Mouse (Mus musculus) midbrain, embryonic 16.5 days (tissue): ENCODE data around the gene Tigd3. TPM values are rescaled to one million over a fixed set of nuclear protein-coding genes. Genes with fewer than 3 reads are reported as not detected.

ENCODE experiments used
- ATAC-seq: fragments of 200-750 bp; cut with Nextera tagmentation; 2 replicates; pipeline ENCODE4 v1.8.0; 2017; ENCODE audit warnings: moderate TSS enrichment
- H3K27ac ChIP-seq: fragments of 300-500 bp; sonication (generic); 2 replicates; pipeline ENCODE4 v1.5.1; 2014; ENCODE audit warnings: mild to moderate bottlenecking, low read length, mixed read lengths
- H3K27me3 ChIP-seq: fragments of 300-500 bp; sonication (generic); 2 replicates; pipeline ENCODE4 v1.6.1; 2014; ENCODE audit warnings: low read depth, low read length, mixed read lengths; ENCODE audit not compliant: control insufficient read depth, insufficient read depth
- H3K36me3 ChIP-seq: fragments of 300-500 bp; sonication (generic); 2 replicates; pipeline ENCODE4 v1.6.1; 2014; ENCODE audit warnings: mild to moderate bottlenecking, low read length, moderate library complexity, mixed read lengths; ENCODE audit not compliant: control insufficient read depth, insufficient read depth
- H3K4me1 ChIP-seq: fragments of 300-500 bp; sonication (generic); 2 replicates; pipeline ENCODE4 v1.6.1; 2014; ENCODE audit warnings: mild to moderate bottlenecking, low read length, mixed read lengths; ENCODE audit not compliant: control insufficient read depth, insufficient read depth
- H3K4me2 ChIP-seq: fragments of 300-500 bp; sonication (generic); 2 replicates; pipeline ENCODE4 v1.6.1; 2014; ENCODE audit warnings: mild to moderate bottlenecking, low read length, mixed read lengths
- H3K4me3 ChIP-seq: fragments of 300-500 bp; sonication (generic); 2 replicates; pipeline ENCODE4 v1.5.1; 2014; ENCODE audit warnings: low read depth, mild to moderate bottlenecking, low read length, moderate library complexity, mixed read lengths
- H3K9ac ChIP-seq: fragments of 300-500 bp; sonication (generic); 2 replicates; pipeline ENCODE4 v1.6.1; 2014; ENCODE audit warnings: low read depth, low read length, mixed read lengths
- H3K9me3 ChIP-seq: fragments of 300-500 bp; sonication (generic); replicated peaks from 2 replicates; pipeline ENCODE4 v1.6.1; 2014; ENCODE audit warnings: mild to moderate bottlenecking, low read length, mixed read lengths; ENCODE audit not compliant: control insufficient read depth, poor library complexity, severe bottlenecking
- WGBS: fragments of 180-500 bp; shearing (Covaris S2); extraction: QIAGEN DNeasy Blood & Tissue Kit; methylation state at CpG from one replicate; pipeline ENCODE4 v1.1.7; 2014; 5-methylcytosine and 5-hydroxymethylcytosine counted together
- polyA plus RNA-seq: library from polyadenylated mRNA; unstranded; fragments of >200 nt; fragmentation: Nextera tagmentation; extraction: Ambion mirVana; gene quantifications from 2 replicates; pipeline ENCODE4 v1.2.1, GENCODE M21; 2015

The Tigd3 gene
- polyA plus RNA-seq, 1 experiment from 2014 or later = 13.4 TPM

DNA sequence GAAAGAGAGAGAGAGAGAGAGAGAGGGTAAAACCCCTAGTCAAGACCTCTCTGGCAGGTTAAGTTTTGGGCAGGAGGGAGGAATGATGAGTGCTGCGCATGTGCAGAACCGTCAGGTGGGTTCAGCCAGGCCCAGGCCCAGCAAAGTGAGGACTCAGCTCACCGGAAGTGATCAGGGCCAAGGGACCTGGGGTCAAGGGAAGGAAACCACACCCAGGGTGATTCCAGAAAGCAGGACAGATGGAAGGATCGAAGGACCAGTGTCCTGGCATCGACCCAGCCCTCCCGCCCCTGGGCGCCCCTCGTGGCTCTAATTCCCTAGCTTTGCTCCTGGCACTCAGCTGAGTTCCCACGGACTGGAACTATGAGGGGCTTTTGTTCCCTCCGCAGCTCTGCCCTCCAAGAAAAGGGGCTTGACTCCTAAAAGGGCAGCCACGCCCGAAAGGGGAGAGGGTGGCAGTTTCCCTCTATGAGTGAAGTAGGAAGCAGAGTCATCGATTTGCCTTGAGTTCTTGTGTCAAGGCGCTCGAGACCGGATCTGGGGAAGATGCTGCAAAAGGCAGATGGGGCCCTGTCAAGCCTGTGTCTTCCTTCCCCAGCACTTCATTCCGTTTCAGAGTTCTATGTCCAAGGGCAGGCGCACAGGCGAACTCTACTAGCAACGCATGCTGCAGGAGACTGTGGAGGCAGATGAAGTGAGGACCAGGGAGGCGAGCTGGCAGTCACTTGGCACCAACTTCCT is 43.3 kb upstream of the Tigd3 start:
- H3K27ac ChIP-seq = peak overlapping the region; percentile 43; the same call in 1 of the 2 replicates
- H3K9me3 ChIP-seq = no peaks in the 10 kb centered on the region
- H3K4me1 ChIP-seq = peaks cover 3% of the 10 kb centered on the region; the same call in 1 of the 2 replicates
- no peak overlapping the region for H3K4me3 ChIP-seq
- H3K4me2 ChIP-seq = no peak overlapping the region; the same call in 1 of the 2 replicates
- 54% methylated on average over 21 of the region's 21 CpGs for WGBS
- no peaks in the 10 kb centered on the region for H3K36me3 ChIP-seq
- ATAC-seq = no peak
- no peaks in the 10 kb centered on the region for H3K27me3 ChIP-seq
- H3K9ac ChIP-seq = no peak overlapping the region; the same call in 1 of the 2 replicates

DNA sequence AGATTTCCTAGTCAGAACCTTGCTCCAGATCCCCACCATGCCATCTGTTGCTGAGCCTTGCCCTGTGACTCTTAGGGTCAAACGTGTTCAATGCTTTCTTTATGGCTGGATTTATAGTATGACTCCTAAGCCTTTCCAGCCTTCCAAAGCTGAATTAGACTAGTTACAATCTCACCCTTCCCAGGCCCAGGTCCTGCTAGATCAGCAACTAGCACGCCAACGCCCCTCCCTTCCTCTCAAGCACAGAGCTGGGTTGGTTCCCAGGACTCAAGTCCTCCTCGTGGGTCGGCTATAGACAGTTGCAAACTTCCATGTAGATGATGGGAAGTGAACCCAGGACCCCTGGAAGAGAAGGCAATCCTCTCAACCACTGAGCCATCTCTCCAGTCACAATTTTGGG is 41.7 kb upstream of the Tigd3 start:
- Histone ChIP-seq H3K9me3 (no peaks in the 10 kb centered on the region), H3K36me3 (no peaks in the 10 kb centered on the region), H3K27me3 (no peaks in the 10 kb centered on the region), H3K27ac (no peak overlapping the region), H3K4me1 (peaks cover 3% of the 10 kb centered on the region; the same call in 1 of the 2 replicates), H3K4me2 (no peak overlapping the region), H3K4me3 (no peak overlapping the region), H3K9ac (no peak overlapping the region)
- 80% methylated on average over 5 of the region's 5 CpGs for WGBS
- no peak for ATAC-seq

DNA sequence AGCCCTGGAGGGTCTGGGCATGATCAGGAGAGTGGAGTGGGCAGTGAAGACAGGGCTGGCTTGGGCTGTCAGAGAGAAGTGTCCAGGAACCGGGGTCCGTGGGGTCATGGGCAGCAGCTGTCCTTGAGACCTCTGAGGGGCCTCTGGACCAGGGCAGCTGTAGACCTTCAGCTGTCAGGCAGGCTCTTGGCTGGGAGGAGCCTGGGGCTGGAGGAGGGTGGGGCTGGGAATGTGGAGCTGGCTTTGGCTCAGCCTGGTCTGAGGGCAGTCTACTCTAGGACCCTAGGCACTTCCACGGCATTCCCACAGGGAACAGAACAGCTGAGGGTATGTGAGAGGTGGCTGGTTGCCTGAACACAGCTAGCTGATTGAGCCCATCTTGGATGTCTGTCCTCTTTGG is 41.3 kb upstream of the Tigd3 start:
- no peaks in the 10 kb centered on the region for H3K27me3 ChIP-seq

DNA sequence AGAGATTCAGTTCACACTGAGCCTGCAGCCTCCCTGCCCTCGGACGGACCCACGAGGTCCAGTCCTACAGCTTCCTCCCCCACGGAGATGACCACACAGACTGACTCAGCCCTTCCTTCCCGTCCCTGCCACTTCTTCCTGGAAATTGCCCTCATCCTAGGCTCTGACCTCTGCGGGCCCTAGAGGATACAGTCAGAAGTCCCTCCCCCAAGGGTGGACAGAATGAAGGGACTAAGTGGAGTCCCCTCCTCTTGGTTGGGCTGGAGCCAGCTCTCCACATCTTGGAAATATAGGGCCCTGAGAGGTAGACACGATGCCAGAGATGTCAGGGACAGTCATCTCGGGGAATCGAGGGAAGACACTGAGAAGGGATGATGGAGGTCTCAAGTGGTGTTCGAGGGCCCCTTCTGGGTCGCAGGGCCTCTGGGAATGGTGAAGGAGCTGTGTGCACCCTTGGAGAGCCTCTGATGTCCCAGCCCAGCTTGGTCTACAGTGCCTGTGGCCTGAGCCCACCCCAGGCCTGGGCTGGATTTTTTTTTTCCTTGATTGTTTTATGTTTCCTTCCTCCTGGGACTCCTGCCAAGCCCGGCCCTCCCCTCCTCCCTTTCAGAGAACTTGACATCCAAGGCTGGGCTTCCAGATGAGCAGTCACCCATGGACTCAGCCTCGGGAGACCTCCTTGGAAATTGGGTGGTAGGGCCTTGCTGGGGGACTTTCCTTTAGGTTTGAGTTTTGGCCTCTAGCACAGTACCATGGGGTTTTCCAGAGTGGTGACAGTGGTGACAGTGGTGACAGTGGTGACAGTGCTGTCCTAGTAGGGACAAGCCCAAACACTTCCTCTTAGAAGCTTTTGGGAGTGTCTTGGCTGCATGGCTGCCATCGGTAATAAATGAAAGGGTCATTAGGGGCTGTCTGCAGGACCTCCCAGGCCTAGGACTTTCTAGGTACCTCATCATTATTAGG is 36.0 kb upstream of the Tigd3 start:
- Histone ChIP-seq H3K4me3 (no peak overlapping the region), H3K4me2 (no peak overlapping the region), H3K27me3 (no peaks in the 10 kb centered on the region), H3K27ac (no peak overlapping the region), H3K36me3 (no peaks in the 10 kb centered on the region), H3K9ac (no peak overlapping the region), H3K4me1 (peaks cover 9% of the 10 kb centered on the region), H3K9me3 (no peaks in the 10 kb centered on the region)
- ATAC-seq = no peak
- 71% methylated on average over 14 of the region's 14 CpGs for WGBS

More for the DNA sequence above, 41.3 kb upstream of the Tigd3 start:
- H3K4me1 ChIP-seq = peaks cover 3% of the 10 kb centered on the region; the same call in 1 of the 2 replicates
- no peaks in the 10 kb centered on the region for H3K9me3 ChIP-seq
- H3K27ac ChIP-seq = no peak overlapping the region
- WGBS = 74% methylated on average over 3 of the region's 3 CpGs
- H3K4me3 ChIP-seq = no peak overlapping the region
- no peak for ATAC-seq
- no peak overlapping the region for H3K4me2 ChIP-seq
- H3K36me3 ChIP-seq = no peaks in the 10 kb centered on the region
- no peak overlapping the region for H3K9ac ChIP-seq

DNA sequence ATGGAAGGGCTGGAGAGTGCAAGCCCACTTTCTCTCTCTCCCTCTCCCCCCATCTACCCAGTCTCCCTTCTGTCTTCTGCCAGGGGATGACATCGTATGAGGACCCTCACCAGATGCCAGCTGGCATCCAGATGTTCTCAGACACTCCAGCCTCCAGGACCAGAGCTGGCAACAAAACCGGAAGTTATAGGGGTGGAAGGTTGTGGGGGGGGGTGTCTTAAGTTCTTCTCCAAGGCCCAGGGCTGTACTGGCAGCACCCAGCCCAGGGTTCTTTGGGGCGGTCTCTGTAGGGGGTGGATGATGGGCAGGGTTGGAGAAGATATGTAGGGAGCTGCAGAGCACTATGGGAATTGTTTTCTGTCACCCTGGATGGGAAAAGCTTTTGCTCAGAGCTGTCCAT is 34.6 kb upstream of the Tigd3 start:
- no peaks in the 10 kb centered on the region for H3K9me3 ChIP-seq
- no peaks in the 10 kb centered on the region for H3K27me3 ChIP-seq
- H3K4me1 ChIP-seq = peaks cover 12% of the 10 kb centered on the region
- no peak overlapping the region for H3K27ac ChIP-seq
- no peak for ATAC-seq
- no peak overlapping the region for H3K4me3 ChIP-seq
- H3K36me3 ChIP-seq = no peaks in the 10 kb centered on the region
- H3K4me2 ChIP-seq = no peak overlapping the region
- H3K9ac ChIP-seq = no peak overlapping the region
- 83% methylated on average over 3 of the region's 3 CpGs for WGBS

DNA sequence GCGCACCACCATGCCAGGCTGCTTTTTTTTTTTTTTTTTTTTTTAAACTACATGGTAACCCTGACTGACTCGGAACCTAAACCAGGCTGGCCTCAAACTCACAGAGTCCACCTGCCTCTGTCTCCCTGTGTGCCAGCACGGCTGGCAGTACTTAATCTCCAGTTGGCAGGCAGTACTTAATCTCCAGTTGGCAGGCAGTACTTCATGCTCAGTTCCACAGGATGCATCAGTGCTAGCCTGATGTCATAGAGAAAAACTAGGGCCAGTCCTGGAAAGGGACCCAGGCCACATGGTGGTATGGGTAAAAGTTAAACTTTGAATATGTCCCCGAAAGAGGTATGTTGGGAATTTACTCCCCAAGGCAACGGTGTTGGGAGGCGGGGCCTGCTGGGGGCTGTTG is 34.2 kb upstream of the Tigd3 start:
- Histone ChIP-seq H3K27me3 (no peaks in the 10 kb centered on the region), H3K9ac (no peak overlapping the region), H3K4me3 (no peak overlapping the region), H3K36me3 (no peaks in the 10 kb centered on the region), H3K4me2 (no peak overlapping the region), H3K9me3 (no peaks in the 10 kb centered on the region), H3K27ac (no peak overlapping the region), H3K4me1 (peaks cover 13% of the 10 kb centered on the region)
- WGBS = 84% methylated on average over 6 of the region's 6 CpGs
- ATAC-seq = no peak

DNA sequence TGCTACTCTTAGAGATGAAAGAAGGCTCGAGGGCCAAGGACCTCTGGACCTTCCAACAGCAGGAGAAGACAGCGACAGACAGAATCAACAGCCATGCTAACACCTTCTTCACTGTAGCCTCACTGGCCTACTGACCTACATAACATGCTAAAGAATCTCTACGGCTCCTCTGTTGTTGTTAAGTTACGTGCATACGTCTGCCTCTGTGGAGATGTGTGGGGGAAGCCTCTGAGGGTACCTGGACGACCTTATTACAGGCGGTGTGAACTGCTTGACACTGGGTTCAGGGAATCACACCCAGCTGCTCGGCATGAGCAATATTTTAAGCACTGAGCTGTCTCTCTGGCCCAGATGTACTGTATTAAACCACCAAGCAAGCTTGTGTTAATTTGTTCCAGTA is 33.6 kb upstream of the Tigd3 start:
- H3K36me3 ChIP-seq = no peaks in the 10 kb centered on the region
- WGBS = 80% methylated on average over 8 of the region's 8 CpGs
- no peak overlapping the region for H3K9ac ChIP-seq
- H3K4me1 ChIP-seq = peaks cover 13% of the 10 kb centered on the region
- H3K4me2 ChIP-seq = no peak overlapping the region
- no peak for ATAC-seq
- H3K9me3 ChIP-seq = no peaks in the 10 kb centered on the region
- H3K27ac ChIP-seq = no peak overlapping the region
- no peak overlapping the region for H3K4me3 ChIP-seq
- H3K27me3 ChIP-seq = no peaks in the 10 kb centered on the region

DNA sequence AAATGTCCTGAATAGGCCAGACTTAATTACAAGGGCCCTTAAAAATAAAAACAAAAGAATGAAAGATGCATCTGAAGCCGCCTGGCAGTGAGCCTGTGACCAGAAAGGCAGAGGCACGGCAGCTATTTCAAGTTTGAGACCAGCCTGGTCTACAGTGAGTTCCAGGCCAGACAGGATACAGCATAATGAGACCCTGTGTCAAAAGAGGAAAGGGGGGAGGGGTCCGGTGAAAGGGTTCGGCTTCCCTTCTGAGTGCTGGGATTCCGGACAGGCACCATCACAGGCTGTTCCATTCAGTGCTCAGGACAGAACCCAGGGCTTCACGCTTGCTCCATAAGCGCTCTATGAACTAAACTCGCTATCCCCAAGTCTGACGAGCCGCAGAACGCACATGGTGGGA is 33.1 kb upstream of the Tigd3 start:
- H3K27me3 ChIP-seq = no peaks in the 10 kb centered on the region
- no peak overlapping the region for H3K4me3 ChIP-seq
- H3K4me1 ChIP-seq = peaks cover 13% of the 10 kb centered on the region
- no peak overlapping the region for H3K9ac ChIP-seq
- no peaks in the 10 kb centered on the region for H3K9me3 ChIP-seq
- H3K27ac ChIP-seq = no peak overlapping the region
- ATAC-seq = no peak
- H3K36me3 ChIP-seq = no peaks in the 10 kb centered on the region
- WGBS = 73% methylated on average over 11 of the region's 11 CpGs
- no peak overlapping the region for H3K4me2 ChIP-seq
